Mouse (Mus musculus): ENCODE measurements at regions not wholly inside any gene's neighbourhood (a gene's known extent, or its start where the extent isn't known, plus 50 kb on each side); places are given as distances from the start of the nearest gene placed in this dataset.

DNA sequence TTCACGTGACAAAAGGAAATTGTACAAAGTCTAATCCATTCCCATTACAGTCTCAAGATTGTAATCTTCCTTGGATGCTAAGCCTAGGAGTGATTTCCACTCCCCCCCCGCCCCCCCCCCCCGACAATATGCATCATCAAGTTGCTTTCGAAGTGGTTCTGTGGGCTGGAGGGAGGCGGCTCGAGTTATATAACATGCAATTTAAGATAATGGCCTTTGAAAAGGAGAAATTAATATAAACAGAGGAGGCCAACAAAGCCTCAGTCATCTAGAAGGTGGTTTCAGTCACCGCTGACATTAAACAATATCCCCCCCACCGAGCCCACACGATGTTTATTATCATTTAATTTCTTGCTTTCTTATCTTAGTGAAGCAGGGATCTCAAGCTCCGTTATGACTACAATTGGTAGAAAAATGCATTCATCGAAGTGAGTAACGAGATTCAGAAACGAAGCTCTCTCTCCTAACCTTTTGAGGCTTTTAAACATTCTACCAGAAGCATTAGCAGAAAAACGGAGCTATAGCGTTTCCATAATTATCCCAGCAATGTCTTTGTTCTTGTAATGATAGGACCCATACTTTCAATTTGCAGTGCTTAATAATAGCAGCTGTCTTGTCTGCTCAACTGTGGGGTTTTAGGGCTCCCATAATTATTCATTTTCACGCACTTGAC, 339.1 kb downstream of the Btg1 start:
- no peak for DNase-seq (ENCODE audit: low spot score in 2 of 2)

DNA sequence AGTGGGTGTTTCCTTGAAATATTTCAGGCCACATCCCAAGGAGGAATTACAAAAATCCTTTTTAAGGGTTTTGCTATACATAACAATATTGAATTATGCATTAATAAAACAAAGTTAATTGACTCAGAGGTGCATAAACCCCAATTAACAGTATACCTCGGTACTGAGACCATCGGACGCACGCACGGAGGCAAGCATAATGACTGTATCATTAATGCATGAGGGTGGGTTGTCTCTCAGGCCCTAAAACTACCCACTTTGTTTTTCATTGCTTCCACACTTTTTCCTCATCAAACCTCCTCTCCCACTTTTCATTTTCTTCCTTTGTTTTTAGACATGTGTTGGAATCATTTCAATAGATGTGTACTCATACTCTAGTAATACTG, 339.6 kb downstream of the Btg1 start:
- DNase-seq (ENCODE audit: low spot score in 2 of 2): no peak

- no peak for DNase-seq (ENCODE audit: low spot score in 2 of 2)
Measured at GRCm38 (mm10) chr10:96957019-96957418, 340.2 kb downstream of the Btg1 start.

DNA sequence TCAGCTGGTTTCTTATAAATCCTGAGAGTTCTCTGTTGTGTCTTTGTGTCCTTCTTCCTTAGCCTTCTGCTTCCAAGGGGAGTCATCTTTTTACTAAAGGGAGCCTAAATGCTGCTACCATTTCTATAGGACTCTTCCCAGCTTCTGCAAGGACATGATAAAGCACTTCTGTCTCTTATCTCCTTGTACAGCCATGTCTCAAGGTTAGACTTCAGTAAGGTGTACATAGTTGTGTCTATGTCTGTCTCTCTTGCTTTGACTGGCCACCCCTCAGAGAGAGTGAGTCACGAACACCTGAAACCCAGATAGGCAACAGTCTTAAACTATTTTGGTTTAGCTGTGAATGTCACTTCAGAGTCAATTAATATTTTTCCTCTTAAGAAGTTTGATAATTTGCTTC, 353.0 kb downstream of the Btg1 start:
- no peak for DNase-seq (ENCODE audit: low spot score in 2 of 2)

- DNase-seq (ENCODE audit: low spot score in 2 of 2): no peak
Measured at GRCm38 (mm10) chr10:96970737-96971136, 353.9 kb downstream of the Btg1 start.

DNA sequence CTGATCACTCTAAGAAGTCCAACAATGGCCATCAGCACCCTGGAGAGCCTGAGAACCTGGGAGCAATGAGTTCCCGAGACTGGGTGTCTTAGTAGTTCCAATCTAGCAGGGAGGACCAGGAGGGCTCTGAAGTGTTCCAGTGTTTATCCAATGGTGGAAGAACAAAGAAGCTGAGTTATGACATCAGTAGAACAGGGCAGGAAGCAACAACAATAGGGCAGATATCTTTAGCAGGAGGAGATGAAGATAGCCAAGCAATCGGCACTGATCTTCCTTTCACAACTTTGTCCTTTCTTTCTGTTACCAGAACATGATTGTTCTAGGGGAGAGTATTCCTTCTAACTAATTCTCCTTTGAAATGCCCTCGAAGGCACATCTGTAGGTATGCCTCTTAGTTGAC, 355.0 kb downstream of the Btg1 start:
- no peak for DNase-seq (ENCODE audit: low spot score in 2 of 2)

GRCm38 (mm10) chr10:96974326-96974977, 357.6 kb downstream of the Btg1 start:
- no peak for DNase-seq (ENCODE audit: low spot score in 2 of 2)

DNA sequence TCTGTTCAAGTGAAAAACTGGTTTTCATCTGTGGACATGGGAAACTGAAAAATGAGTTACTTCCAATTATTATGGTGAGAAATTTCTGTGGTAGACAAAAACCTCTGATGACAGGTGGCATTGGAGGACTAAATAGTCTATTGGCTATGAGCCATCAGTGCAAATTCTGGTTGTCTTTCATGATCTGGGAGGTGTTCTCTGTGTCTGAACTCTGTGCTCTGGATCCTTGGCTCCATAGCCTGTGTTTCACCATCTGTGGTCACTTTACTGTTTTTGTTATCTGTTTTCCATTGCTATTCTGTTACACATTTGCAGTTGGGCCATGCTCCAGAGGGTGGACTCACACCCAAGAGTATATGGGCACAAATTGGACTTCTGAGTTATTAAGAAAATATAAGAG, 359.9 kb downstream of the Btg1 start:
- DNase-seq (ENCODE audit: low spot score in 2 of 2): no peak

GRCm38 (mm10) chr10:96980494-96980831, 363.7 kb downstream of the Btg1 start:
- no peak for DNase-seq (ENCODE audit: low spot score in 2 of 2)

GRCm38 (mm10) chr10:96980832-96981515, 364.2 kb downstream of the Btg1 start:
- no peak for DNase-seq (ENCODE audit: low spot score in 2 of 2)

DNA sequence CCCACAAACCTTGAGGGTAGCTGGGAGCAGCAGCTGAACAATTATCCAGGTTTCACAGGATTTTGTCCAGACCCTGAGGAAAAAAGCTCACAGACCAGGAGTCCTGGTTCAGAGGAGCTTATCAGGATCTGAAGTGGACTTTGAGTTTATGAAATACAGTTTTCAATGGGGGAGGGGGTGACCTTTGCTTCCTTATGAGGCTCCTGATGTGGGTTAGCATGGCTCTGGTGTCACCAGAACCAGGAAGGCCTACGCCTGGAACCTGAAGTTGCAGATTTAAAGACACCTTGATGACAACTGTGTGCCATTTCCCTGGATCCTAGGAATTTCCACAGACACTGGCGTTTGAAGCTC, 364.7 kb downstream of the Btg1 start:
- DNase-seq (ENCODE audit: low spot score in 2 of 2): no peak

DNA sequence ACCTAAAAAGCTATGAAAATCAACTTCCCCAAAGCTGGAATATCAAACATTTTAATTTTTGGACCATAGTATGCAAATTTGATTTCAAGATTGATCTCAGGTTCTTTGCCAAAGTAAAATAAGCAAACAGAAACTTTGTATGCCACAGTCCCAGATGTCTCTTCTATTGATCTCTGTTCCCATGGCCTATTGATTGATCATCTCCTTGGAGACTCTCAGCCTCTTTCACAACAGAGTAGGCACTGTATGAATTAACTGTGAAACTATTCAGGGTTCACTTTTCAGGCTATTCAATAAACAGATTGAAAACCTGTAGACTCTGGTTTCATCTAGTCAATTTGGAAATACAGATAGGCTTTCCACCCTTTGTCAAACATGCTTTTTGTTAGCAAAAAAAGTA, 384.1 kb downstream of the Btg1 start:
- no peak for DNase-seq (ENCODE audit: low spot score in 2 of 2)

DNA sequence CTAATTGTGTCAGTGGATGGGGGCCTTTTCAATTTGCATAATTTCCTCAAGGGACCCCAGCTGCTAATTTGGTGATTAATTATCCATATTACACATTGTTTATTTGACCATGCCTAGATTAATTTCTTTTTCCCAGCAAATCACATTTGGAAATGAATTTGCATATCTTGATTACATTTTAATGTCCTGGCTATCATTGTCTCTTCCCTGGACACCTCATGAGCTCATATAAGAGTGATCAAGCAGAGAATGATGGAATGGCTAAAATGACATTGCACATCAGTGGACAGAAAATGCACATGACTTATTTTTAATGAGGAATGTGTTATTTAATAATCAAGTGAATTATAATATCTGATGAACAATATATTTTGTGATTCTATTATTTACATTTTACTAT, 392.1 kb downstream of the Btg1 start:
- no peak for DNase-seq (ENCODE audit: low spot score in 2 of 2)

DNA sequence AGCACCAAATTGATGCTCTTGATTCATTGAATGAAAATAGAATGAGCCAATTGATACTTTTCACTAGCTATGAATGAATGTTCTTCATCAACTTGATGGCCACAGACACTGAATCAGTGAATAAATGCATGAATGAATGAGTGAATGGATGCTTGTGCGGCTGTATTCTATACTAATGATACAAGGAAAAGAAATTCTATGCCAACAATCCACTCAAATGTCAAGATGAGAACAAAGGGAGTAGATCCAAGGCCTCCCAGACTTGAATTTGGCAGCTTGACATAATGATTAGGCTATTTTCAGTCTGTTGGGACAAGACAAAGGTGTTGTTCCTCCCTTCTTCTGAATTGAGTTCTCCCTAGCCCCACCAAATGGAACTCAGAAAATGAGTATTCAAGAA, 393.1 kb downstream of the Btg1 start:
- DNase-seq (ENCODE audit: low spot score in 2 of 2): no peak

DNA sequence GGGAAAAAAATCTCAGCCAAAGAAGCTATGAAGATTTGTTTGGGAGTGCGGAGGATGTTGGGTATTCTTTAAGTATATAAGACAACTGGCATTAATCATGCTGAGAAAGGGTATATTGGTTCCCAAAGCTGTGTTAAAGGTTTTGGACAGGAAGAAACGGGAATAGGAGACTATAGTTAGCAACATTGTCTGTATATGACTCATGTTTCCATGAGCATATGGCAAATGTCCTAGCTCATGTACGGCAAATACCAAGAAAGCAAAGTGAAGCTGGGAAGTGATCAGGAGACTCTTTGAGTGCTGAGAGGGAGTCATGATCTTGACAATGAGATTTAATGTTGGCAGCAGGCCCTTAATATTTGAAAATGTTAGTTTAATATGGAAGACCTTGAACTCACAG, 401.8 kb downstream of the Btg1 start:
- no peak for DNase-seq (ENCODE audit: low spot score in 2 of 2)

- no peak for DNase-seq (ENCODE audit: low spot score in 2 of 2)
Measured at GRCm38 (mm10) chr10:97028776-97029175, 412.0 kb downstream of the Btg1 start.

- no peak for DNase-seq (ENCODE audit: low spot score in 2 of 2)
Measured at GRCm38 (mm10) chr10:97030996-97031395, 414.2 kb downstream of the Btg1 start.

- no peak for DNase-seq (ENCODE audit: low spot score in 2 of 2)
Measured at GRCm38 (mm10) chr10:97035371-97035786, 418.6 kb downstream of the Btg1 start.

DNA sequence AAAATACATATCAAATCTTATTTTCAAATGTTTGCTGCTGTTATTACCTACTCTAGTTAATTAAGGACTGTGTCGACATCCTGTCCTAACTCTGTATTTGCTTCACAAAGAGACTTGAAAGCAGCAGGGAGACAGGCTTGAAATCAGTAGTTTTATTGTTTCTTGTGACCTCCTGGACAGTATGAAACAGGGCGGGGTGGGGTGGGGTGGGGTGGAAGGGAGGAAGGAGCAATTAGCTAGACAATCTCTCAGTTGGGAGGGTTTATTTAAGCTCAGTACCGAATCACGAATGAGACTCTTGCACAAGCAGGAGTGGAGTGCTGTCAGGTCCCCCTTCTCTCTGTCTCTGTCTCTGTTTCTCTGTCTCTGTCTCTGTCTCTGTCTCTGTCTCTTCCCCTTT, 421.2 kb downstream of the Btg1 start:
- DNase-seq (ENCODE audit: low spot score in 2 of 2): no peak

- DNase-seq (ENCODE audit: low spot score in 2 of 2): no peak
Measured at GRCm38 (mm10) chr10:97047566-97047965, 430.8 kb downstream of the Btg1 start.

DNA sequence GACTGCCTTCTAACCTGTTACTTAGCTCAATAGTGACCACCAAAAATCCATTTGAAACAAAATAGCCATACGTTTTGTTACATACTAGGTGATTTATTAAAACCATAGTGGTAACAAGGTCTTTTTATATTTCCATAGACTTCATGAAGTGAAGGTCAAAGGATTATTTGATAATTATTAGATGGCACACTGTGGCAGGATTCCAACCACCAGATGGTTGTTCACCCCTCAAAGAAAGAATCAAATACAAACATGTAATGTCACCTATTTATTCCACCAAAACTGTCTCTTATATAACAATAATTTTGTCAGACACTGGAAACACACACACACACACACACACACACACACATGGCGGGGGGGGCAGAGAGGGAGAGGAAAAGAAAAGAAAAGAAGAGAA, 431.2 kb downstream of the Btg1 start:
- DNase-seq (ENCODE audit: low spot score in 2 of 2): no peak

GRCm38 (mm10) chr10:97054472-97054871, 424.9 kb upstream of the Dcn start:
- no peak for DNase-seq (ENCODE audit: low spot score in 2 of 2)

- DNase-seq (ENCODE audit: low spot score in 2 of 2): no peak
Measured at GRCm38 (mm10) chr10:97061961-97062360, 417.4 kb upstream of the Dcn start.
